Mouse (Mus musculus): ENCODE measurements around the gene Pde9a. TPM values are rescaled to one million over a fixed set of nuclear protein-coding genes. Genes with fewer than 3 reads are reported as not detected.

Gene Pde9a
- polyA plus RNA-seq, 1 experiment, result not detected

- no peaks in the 10 kb centered on the region for H3K36me3 ChIP-seq (ENCODE audit: control insufficient read depth)
- H3K4me1 ChIP-seq (ENCODE audit: control insufficient read depth), result no peaks in the 10 kb centered on the region
- no peak for TF ChIP-seq GATA1 (IDR thresholded peaks at IDR 0.05; ENCODE audit: low read length)
- TF ChIP-seq TAL1 (IDR thresholded peaks at IDR 0.05; ENCODE audit: low read length), result no peak
- no peaks in the 10 kb centered on the region for H3K9me3 ChIP-seq (ENCODE audit: control insufficient read depth, low read length)
- no peak overlapping the region for H3K4me3 ChIP-seq (replicated peaks)
- no peaks in the 10 kb centered on the region for H3K27me3 ChIP-seq (ENCODE audit: control insufficient read depth)
Measured at GRCm38 (mm10) chr17:31468496-31468895, 82.5 kb downstream of the Pde9a start.

GRCm38 (mm10) chr17:31470766-31471418, 84.9 kb downstream of the Pde9a start:
- Histone ChIP-seq H3K4me3 (replicated peaks) (no peak overlapping the region), H3K9me3 (ENCODE audit: control insufficient read depth, low read length) (no peaks in the 10 kb centered on the region), H3K36me3 (ENCODE audit: control insufficient read depth) (no peaks in the 10 kb centered on the region), H3K27me3 (ENCODE audit: control insufficient read depth) (no peaks in the 10 kb centered on the region), H3K4me1 (ENCODE audit: control insufficient read depth) (no peaks in the 10 kb centered on the region)
- no peak for TF ChIP-seq GATA1 (IDR thresholded peaks at IDR 0.05; ENCODE audit: low read length)
- TF ChIP-seq TAL1 (IDR thresholded peaks at IDR 0.05; ENCODE audit: low read length), result no peak

GRCm38 (mm10) chr17:31474388-31474787, 88.4 kb downstream of the Pde9a start:
- Histone ChIP-seq H3K9me3 (ENCODE audit: control insufficient read depth, low read length) (no peaks in the 10 kb centered on the region), H3K36me3 (ENCODE audit: control insufficient read depth) (no peaks in the 10 kb centered on the region), H3K4me3 (replicated peaks) (no peak overlapping the region), H3K4me1 (ENCODE audit: control insufficient read depth) (peaks cover 2% of the 10 kb centered on the region; the same call in 1 of the 2 replicates), H3K27me3 (ENCODE audit: control insufficient read depth) (no peaks in the 10 kb centered on the region)
- TF ChIP-seq GATA1 (IDR thresholded peaks at IDR 0.05; ENCODE audit: low read length) (no peak), TAL1 (IDR thresholded peaks at IDR 0.05; ENCODE audit: low read length) (no peak)

GRCm38 (mm10) chr17:31478606-31479005, 92.6 kb downstream of the Pde9a start:
- Histone ChIP-seq H3K4me1 (ENCODE audit: control insufficient read depth) (peaks cover 2% of the 10 kb centered on the region; the same call in 1 of the 2 replicates), H3K9me3 (ENCODE audit: control insufficient read depth, low read length) (no peaks in the 10 kb centered on the region), H3K36me3 (ENCODE audit: control insufficient read depth) (no peaks in the 10 kb centered on the region), H3K27me3 (ENCODE audit: control insufficient read depth) (no peaks in the 10 kb centered on the region), H3K4me3 (replicated peaks) (no peak overlapping the region)
- no peak for TF ChIP-seq GATA1 (IDR thresholded peaks at IDR 0.05; ENCODE audit: low read length)

- H3K9me3 ChIP-seq (ENCODE audit: control insufficient read depth, low read length), result no peaks in the 10 kb centered on the region
- peaks cover 2% of the 10 kb centered on the region; the same call in 1 of the 2 replicates for H3K4me1 ChIP-seq (ENCODE audit: control insufficient read depth)
- no peaks in the 10 kb centered on the region for H3K36me3 ChIP-seq (ENCODE audit: control insufficient read depth)
- TF ChIP-seq TAL1 (IDR thresholded peaks at IDR 0.05; ENCODE audit: low read length) (no peak), GATA1 (IDR thresholded peaks at IDR 0.05; ENCODE audit: low read length) (no peak)
- H3K4me3 ChIP-seq (replicated peaks), result no peak overlapping the region
- H3K27me3 ChIP-seq (ENCODE audit: control insufficient read depth), result no peaks in the 10 kb centered on the region
Measured at GRCm38 (mm10) chr17:31479108-31479844, 93.3 kb downstream of the Pde9a start.

- TF ChIP-seq TAL1 (IDR thresholded peaks at IDR 0.05; ENCODE audit: low read length) (no peak), GATA1 (IDR thresholded peaks at IDR 0.05; ENCODE audit: low read length) (no peak)
- peaks cover 3% of the 10 kb centered on the region; the same call in 1 of the 2 replicates for H3K27me3 ChIP-seq (ENCODE audit: control insufficient read depth)
- no peak overlapping the region for H3K4me3 ChIP-seq (replicated peaks)
- no peaks in the 10 kb centered on the region for H3K36me3 ChIP-seq (ENCODE audit: control insufficient read depth)
- H3K4me1 ChIP-seq (ENCODE audit: control insufficient read depth), result no peaks in the 10 kb centered on the region
- no peaks in the 10 kb centered on the region for H3K9me3 ChIP-seq (ENCODE audit: control insufficient read depth, low read length)
Measured at GRCm38 (mm10) chr17:31486616-31487198, 100.7 kb downstream of the Pde9a start.

- TF ChIP-seq GATA1 (IDR thresholded peaks at IDR 0.05; ENCODE audit: low read length) (no peak), TAL1 (IDR thresholded peaks at IDR 0.05; ENCODE audit: low read length) (no peak)
- Histone ChIP-seq H3K36me3 (ENCODE audit: control insufficient read depth) (no peaks in the 10 kb centered on the region), H3K27me3 (ENCODE audit: control insufficient read depth) (peaks cover 3% of the 10 kb centered on the region; the same call in 1 of the 2 replicates), H3K4me1 (ENCODE audit: control insufficient read depth) (no peaks in the 10 kb centered on the region; the same call in 1 of the 2 replicates), H3K4me3 (replicated peaks) (no peak overlapping the region), H3K9me3 (ENCODE audit: control insufficient read depth, low read length) (no peaks in the 10 kb centered on the region)
Measured at GRCm38 (mm10) chr17:31487433-31488060, 101.5 kb downstream of the Pde9a start.

GRCm38 (mm10) chr17:31491355-31491754, 105.3 kb downstream of the Pde9a start:
- no peaks in the 10 kb centered on the region for H3K9me3 ChIP-seq (ENCODE audit: control insufficient read depth, low read length)
- TF ChIP-seq TAL1 (IDR thresholded peaks at IDR 0.05; ENCODE audit: low read length), result no peak
- no peak for TF ChIP-seq GATA1 (IDR thresholded peaks at IDR 0.05; ENCODE audit: low read length)
- H3K4me3 ChIP-seq (replicated peaks), result no peak overlapping the region
- H3K27me3 ChIP-seq (ENCODE audit: control insufficient read depth), result peaks cover 3% of the 10 kb centered on the region; the same call in 1 of the 2 replicates
- peaks cover 17% of the 10 kb centered on the region for H3K36me3 ChIP-seq (ENCODE audit: control insufficient read depth)
- H3K4me1 ChIP-seq (ENCODE audit: control insufficient read depth), result no peaks in the 10 kb centered on the region; the same call in 1 of the 2 replicates

- no peak overlapping the region for H3K4me3 ChIP-seq (replicated peaks)
- TF ChIP-seq TAL1 (IDR thresholded peaks at IDR 0.05; ENCODE audit: low read length), result no peak
- no peak for TF ChIP-seq GATA1 (IDR thresholded peaks at IDR 0.05; ENCODE audit: low read length)
- peaks cover 26% of the 10 kb centered on the region for H3K36me3 ChIP-seq (ENCODE audit: control insufficient read depth)
- H3K27me3 ChIP-seq (ENCODE audit: control insufficient read depth), result no peaks in the 10 kb centered on the region
- H3K9me3 ChIP-seq (ENCODE audit: control insufficient read depth, low read length), result no peaks in the 10 kb centered on the region
- no peaks in the 10 kb centered on the region; the same call in 1 of the 2 replicates for H3K4me1 ChIP-seq (ENCODE audit: control insufficient read depth)
Measured at GRCm38 (mm10) chr17:31492416-31492815, 106.4 kb downstream of the Pde9a start.

Data from erythroblast, embryonic 14.5 days (primary cell).